Mouse (Mus musculus) ES-Bruce4 (cell line): ENCODE data around the gene Olfr527.

Experiments
- CTCF ChIP-seq: IDR thresholded peaks from one replicate; pipeline ENCODE4 v1.8.1; 2011; ENCODE audit warnings: low read depth, low read length
- POLR2A ChIP-seq: IDR thresholded peaks from one replicate; pipeline ENCODE4 v1.8.1; 2011; ENCODE audit warnings: low read length; ENCODE audit not compliant: insufficient read depth

DNA sequence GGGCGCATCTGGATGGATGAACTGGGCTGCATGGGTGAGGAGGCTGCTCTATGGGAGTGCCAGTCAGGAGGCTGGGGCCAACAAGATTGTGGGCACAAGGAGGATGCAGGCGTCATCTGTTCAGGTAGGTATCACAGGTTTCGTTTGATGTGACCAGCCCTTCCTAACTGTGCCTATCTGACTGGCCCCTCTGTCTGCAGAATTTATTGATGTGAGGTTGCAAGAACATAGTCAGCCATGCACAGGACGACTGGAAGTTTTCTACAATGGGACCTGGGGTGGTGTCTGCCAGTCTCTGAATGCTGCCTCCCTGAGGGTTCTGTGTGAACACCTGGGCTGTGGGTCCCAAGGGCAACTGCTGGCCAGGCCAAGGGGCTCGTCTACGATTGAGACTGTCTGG, 36.9 kb upstream of the Olfr527 start:
- TF ChIP-seq POLR2A, result no peak
- no peak for TF ChIP-seq CTCF
